Mouse (Mus musculus) thymus, postnatal 10 days (tissue): Measurements from ENCODE around the gene Olfr1191-ps1.
"Not testable (repeated sequence)": the region's sequence is repeated elsewhere in the genome, so short reads cannot be mapped to it uniquely, and the experiment has no call there.

Experiments used
- DNase-seq, 2 experiments: peaks; one replicate each; pipeline ENCODE4 v3.0.0; 2021; ENCODE audit warnings: low spot score in 2 of 2

The Olfr1191-ps1 gene

DNA sequence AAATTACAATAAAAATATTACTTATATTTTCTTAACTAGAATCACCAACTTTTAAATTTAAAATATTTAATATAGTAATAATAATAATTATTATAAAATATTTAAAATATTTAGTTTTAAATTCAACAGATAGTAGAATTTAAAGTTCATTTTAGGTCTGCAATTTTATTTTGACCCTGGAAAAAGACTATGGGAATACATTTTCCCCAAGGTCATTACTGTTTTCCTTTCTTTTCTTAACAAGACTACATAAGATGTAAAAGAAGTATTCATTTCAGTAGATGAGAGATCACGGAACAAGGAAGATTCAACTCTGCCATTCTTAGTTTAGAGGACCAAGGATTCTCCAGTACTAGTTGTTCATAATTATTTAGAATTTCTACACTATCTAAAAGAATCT lies at the start of gene Olfr1191-ps1:
Gene Olfr1191-ps1 (plus strand): TSS at position 301 of the 400 bp plus-strand sequence.
- DNase-seq = not testable (repeated sequence)

- DNase-seq = no peak
Measured at GRCm38 (mm10) chr2:88648209-88648608, 7.9 kb downstream of the Olfr1191-ps1 start, which contains the start of gene Olfr1192-ps1. Olfr1192-ps1 (plus strand) TSS chr2:88648509.

DNA sequence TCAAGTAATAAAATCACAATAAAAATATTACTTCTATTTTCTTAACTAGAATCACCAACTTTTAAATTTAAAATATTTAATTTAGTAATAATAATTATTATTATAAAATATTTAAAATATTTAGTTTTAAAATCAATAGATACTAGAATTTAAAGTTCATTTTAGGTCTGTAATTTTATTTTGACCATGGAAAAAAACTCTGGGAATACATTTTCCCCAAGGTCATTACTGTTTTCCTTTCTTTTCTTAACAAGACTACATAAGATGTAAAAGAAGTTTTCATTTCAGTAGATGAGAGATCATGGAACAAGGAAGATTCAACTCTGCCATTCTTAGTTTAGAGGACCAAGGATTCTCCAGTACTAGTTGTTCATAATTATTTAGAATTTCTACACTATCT lies 35.0 kb downstream of the Olfr1191-ps1 start, which contains the start of gene Olfr1193:
Gene Olfr1193 (plus strand): TSS at position 301 of the 400 bp plus-strand sequence.
- not testable (repeated sequence) for DNase-seq

GRCm38 (mm10) chr2:88689087-88689486 lies 48.7 kb downstream of the Olfr1191-ps1 start, which contains the start of gene Olfr1195:
Olfr1195 (minus strand) TSS chr2:88689187.
- no peak for DNase-seq
